Mouse (Mus musculus) intestine, embryonic 14.5 days (tissue): Measurements from ENCODE around the gene Astn2. TPM values are rescaled to one million over a fixed set of nuclear protein-coding genes. Genes with fewer than 3 reads are reported as not detected.

Experiments used
- ATAC-seq: fragments of 200-750 bp; cut with Nextera tagmentation; replicated peaks from 2 replicates; pipeline ENCODE4 v1.8.0; 2017; ENCODE audit warnings: low read depth, moderate number of reproducible peaks, moderate TSS enrichment, moderate library complexity; ENCODE audit not compliant: low FRiP score, low TSS enrichment
- DNase-seq: peaks from one replicate; pipeline ENCODE4 v3.0.0-alpha.2; 2018; ENCODE audit warnings: low spot score
- H3K27ac ChIP-seq: fragments of 300-500 bp; sonication (generic); 2 replicates; pipeline ENCODE4 v1.5.1; 2014; ENCODE audit warnings: low read depth, mild to moderate bottlenecking, control low read depth
- H3K27me3 ChIP-seq: fragments of 300-500 bp; sonication (generic); replicated peaks from 2 replicates; pipeline ENCODE4 v1.6.1; 2014; ENCODE audit warnings: low read length, control low read depth; ENCODE audit not compliant: control insufficient read depth, insufficient read depth
- H3K36me3 ChIP-seq: fragments of 300-500 bp; sonication (generic); 2 replicates; pipeline ENCODE4 v1.6.1; 2014; ENCODE audit warnings: low read length, control low read depth; ENCODE audit not compliant: control insufficient read depth, insufficient read depth
- H3K4me1 ChIP-seq: fragments of 300-500 bp; sonication (generic); replicated peaks from 2 replicates; pipeline ENCODE4 v1.6.1; 2014; ENCODE audit warnings: low read length, control low read depth, mixed read lengths; ENCODE audit not compliant: control insufficient read depth, insufficient read depth
- H3K4me2 ChIP-seq: fragments of 300-500 bp; sonication (generic); 2 replicates; pipeline ENCODE4 v1.6.1; 2014; ENCODE audit warnings: low read length
- H3K4me3 ChIP-seq: fragments of 300-500 bp; sonication (generic); 2 replicates; pipeline ENCODE4 v1.5.1; 2014; ENCODE audit warnings: low read depth, low read length, control low read depth, mixed read lengths
- H3K9ac ChIP-seq: fragments of 300-500 bp; sonication (generic); 2 replicates; pipeline ENCODE4 v1.6.1; 2014; ENCODE audit warnings: mild to moderate bottlenecking, low read length
- H3K9me3 ChIP-seq: fragments of 300-500 bp; sonication (generic); 2 replicates; pipeline ENCODE4 v1.6.1; 2016; ENCODE audit warnings: low read length, control low read depth; ENCODE audit not compliant: control insufficient read depth
- WGBS: fragments of 180-500 bp; shearing (Covaris S2); extraction: QIAGEN DNeasy Blood & Tissue Kit; methylation state at CpG from one replicate; pipeline ENCODE4 v1.1.7; 2014; 5-methylcytosine and 5-hydroxymethylcytosine counted together
- polyA plus RNA-seq: library from polyadenylated mRNA; unstranded; fragments of >200 nt; fragmentation: Nextera tagmentation; extraction: Ambion mirVana; gene quantifications from 2 replicates; pipeline ENCODE4 v1.2.1, GENCODE M21; 2014

Astn2 gene
- polyA plus RNA-seq, 1 experiment from 2014 or later = 0.96 TPM

DNA sequence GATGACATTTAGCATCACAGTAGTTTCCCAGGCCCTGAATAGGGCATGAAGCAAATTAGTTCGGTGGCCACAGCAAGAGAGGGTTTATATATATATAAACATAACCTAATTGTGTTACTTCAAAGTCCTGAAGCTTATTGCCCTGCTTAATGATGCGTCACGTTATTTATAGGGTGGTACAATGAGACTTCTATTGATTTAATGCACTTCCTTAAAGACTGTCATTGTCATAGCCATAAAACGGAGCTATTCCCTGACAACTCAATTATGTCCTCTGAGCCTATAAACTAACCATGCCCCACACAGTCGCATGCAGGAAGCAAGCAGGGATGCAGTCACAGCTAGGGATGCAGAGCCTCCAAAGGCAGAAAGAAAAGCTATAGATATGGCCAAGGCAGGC, 761.8 kb downstream of the Astn2 start:
- DNase-seq = no peak
- Histone ChIP-seq H3K36me3 (no peaks in the 10 kb centered on the region), H3K4me2 (no peak overlapping the region), H3K9ac (no peak overlapping the region), H3K4me3 (no peak overlapping the region), H3K27me3 (no peaks in the 10 kb centered on the region), H3K27ac (no peak overlapping the region), H3K9me3 (peaks cover 6% of the 10 kb centered on the region; the same call in 1 of the 2 replicates), H3K4me1 (no peaks in the 10 kb centered on the region)
- WGBS = 37% methylated on average over 5 of the region's 5 CpGs
- ATAC-seq = no peak

DNA sequence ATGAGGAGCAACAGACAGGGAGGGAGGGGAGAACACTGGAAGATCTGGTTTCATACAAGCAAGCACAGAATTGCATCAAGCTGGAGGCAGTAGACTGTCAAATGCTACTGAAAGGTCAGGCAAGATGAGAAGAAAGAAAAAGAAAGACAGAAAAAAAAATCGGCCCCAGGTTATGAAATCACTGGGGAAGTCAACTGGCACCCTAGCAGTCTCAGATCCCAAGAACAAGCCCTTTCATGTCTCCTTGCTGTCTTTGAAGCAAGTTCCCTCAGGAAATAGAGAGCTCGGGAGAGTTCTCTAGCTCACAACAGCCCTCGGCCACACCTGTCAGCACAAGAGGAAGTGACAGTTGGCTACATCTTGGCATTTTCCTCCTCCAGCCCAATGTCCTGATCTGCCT, 766.2 kb downstream of the Astn2 start:
- Histone ChIP-seq H3K27me3 (no peaks in the 10 kb centered on the region), H3K27ac (no peak overlapping the region), H3K9me3 (peaks cover 6% of the 10 kb centered on the region; the same call in 1 of the 2 replicates), H3K4me1 (no peaks in the 10 kb centered on the region), H3K36me3 (no peaks in the 10 kb centered on the region), H3K9ac (no peak overlapping the region), H3K4me3 (no peak overlapping the region), H3K4me2 (no peak overlapping the region)
- ATAC-seq (no peak), DNase-seq (no peak)
- 82% methylated on average over 3 of the region's 3 CpGs for WGBS

DNA sequence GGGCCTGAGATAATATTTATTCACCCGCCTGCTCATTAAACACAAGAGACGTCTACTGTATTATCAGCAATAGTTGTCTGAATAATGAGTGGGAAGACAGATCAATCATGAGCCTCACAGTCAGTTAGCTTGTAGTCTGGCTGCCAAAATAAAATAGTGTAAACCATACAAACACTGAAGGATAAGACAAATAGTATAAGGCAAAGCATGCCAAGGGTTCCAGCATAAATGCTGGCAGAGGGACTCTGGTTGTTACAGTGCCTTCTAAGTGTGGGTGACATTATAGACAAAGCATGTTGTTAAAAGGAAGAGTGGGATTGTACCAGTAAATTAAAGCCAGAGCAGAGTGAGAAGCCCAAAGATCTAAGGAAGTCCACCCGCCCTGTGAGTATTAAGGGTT, 784.3 kb downstream of the Astn2 start:
- Histone ChIP-seq H3K9ac (no peak overlapping the region), H3K4me2 (no peak overlapping the region), H3K9me3 (no peaks in the 10 kb centered on the region), H3K27ac (no peak overlapping the region), H3K36me3 (peaks cover 36% of the 10 kb centered on the region), H3K4me1 (no peaks in the 10 kb centered on the region), H3K4me3 (no peak overlapping the region), H3K27me3 (no peaks in the 10 kb centered on the region)
- WGBS = 80% methylated on average over 3 of the region's 3 CpGs
- DNase-seq (no peak), ATAC-seq (no peak)

DNA sequence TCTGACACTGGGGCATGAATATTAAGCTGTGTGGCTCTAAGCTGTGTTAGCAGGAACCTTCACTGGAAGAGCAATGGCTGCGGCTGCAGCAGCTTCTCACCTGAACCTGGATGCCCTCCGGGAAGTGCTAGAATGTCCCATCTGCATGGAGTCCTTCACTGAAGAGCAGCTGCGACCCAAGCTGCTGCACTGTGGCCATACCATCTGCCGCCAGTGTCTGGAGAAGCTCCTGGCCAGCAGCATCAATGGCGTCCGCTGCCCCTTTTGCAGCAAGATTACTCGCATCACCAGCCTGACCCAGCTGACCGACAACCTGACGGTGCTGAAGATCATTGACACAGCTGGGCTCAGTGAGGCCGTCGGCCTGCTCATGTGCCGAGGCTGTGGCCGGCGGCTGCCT, 791.3 kb downstream of the Astn2 start:
- H3K27me3 ChIP-seq = no peaks in the 10 kb centered on the region
- no peak overlapping the region for H3K9ac ChIP-seq
- H3K36me3 ChIP-seq = peaks cover 45% of the 10 kb centered on the region
- H3K4me2 ChIP-seq = no peak overlapping the region
- ATAC-seq (no peak), DNase-seq (no peak)
- WGBS = 96% methylated on average over 14 of the region's 14 CpGs
- no peak overlapping the region for H3K4me3 ChIP-seq
- H3K4me1 ChIP-seq = no peaks in the 10 kb centered on the region; the same call in 1 of the 2 replicates
- no peak overlapping the region for H3K27ac ChIP-seq
- no peaks in the 10 kb centered on the region for H3K9me3 ChIP-seq

DNA sequence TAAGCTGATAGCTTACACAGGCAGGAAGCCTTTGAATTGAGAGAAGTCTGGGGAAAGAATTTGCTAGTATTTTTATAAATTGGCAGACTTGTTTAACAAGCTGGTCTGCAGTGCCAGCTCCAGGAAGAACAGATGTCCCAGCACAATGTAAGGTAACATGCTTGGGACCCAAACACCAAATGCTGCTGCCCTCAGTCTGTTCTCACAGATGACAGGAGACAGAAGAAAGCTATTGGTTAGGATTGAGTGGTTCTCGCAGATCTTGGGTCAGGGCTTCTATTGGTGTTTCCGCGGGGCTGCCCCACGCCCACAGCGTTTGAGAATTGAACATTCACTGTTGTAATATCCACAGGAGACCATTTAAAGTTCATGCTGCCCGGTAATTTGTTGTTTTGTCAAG, 793.5 kb downstream of the Astn2 start:
- Histone ChIP-seq H3K9me3 (no peaks in the 10 kb centered on the region), H3K36me3 (peaks cover 36% of the 10 kb centered on the region), H3K27me3 (no peaks in the 10 kb centered on the region), H3K4me1 (peaks cover 10% of the 10 kb centered on the region), H3K4me3 (no peak overlapping the region), H3K27ac (no peak overlapping the region), H3K9ac (no peak overlapping the region), H3K4me2 (no peak overlapping the region)
- WGBS = 84% methylated on average over 6 of the region's 6 CpGs
- no peak for DNase-seq
- ATAC-seq = no peak

DNA sequence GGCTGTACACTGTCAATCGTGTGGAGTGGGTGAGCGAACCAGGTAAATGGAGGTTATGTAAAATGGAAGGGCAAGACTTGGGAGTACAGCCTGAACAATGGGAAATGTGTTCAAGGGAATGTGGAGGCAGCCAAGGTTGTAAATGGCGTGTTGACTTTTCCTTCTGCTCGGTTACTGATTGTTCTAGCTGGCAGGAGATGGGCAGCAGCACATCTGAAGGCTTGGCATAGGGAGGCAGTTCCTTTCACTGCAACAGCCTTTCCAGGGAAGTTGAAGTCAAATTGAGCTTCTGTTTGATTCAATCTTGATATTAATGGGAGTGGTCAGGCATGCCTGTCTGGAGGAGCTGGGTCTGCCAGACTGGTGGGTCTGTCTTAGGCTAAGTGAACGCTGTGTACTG, 794.1 kb downstream of the Astn2 start:
- Histone ChIP-seq H3K4me2 (no peak overlapping the region), H3K27me3 (no peaks in the 10 kb centered on the region), H3K4me3 (no peak overlapping the region), H3K9ac (no peak overlapping the region), H3K4me1 (peaks cover 13% of the 10 kb centered on the region), H3K9me3 (no peaks in the 10 kb centered on the region), H3K36me3 (peaks cover 30% of the 10 kb centered on the region), H3K27ac (no peak overlapping the region)
- DNase-seq (no peak), ATAC-seq (no peak)
- 74% methylated on average over 5 of the region's 5 CpGs for whole genome bisulfite sequencing

DNA sequence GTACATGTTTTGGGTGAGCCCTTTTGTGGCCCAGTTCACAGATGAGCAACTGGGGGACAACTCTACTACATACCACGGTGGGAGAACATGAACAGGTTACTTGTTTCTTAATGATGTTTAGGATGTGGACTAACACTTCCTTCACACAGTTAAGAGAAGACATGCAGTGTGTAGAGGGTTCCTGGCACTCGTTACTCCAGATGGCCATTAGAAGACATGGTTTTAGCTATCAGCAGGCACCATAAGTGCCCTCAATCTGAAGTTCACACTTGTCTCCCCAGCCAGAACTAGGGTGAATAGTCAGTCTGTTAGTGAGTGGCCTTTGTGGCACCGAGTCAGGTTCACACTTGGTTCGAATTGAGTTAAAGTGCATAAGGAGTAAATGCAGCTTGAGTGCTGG, 796.3 kb downstream of the Astn2 start:
- DNase-seq = no peak
- H3K27ac ChIP-seq = 0 out of 2 replicates have a peak overlapping the region, but pooled peaks have one; percentile 10
- no peaks in the 10 kb centered on the region for H3K9me3 ChIP-seq
- ATAC-seq = no peak
- H3K27me3 ChIP-seq = no peaks in the 10 kb centered on the region
- no peak overlapping the region for H3K9ac ChIP-seq
- H3K4me1 ChIP-seq = peaks cover 17% of the 10 kb centered on the region
- WGBS = 90% methylated on average over 4 of the region's 4 CpGs
- peaks cover 8% of the 10 kb centered on the region for H3K36me3 ChIP-seq
- no peak overlapping the region for H3K4me2 ChIP-seq
- no peak overlapping the region for H3K4me3 ChIP-seq

DNA sequence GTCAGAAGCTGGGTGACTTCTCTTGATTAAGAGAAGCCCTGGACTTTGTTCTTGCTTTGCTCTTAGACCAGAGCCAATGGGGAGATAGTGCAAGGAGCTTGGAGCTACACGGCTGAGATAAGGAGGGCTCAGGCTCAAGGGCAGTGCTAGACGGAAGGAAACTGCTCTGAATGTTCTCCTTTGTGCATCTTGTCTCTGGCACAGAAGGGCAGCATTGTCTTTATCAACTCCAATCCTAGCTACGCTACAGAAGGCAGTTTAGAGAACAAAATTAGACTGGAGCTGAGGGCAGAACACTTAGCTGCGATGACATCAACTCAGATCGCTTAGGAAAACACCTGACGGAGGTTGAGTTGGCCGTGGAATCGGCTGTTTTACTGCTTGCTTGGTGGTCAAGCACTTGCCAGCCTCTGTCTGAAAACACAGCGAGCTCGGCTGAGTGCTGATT, 797.2 kb downstream of the Astn2 start:
- DNase-seq (peak; percentile 54), ATAC-seq (peak; percentile 49)
- Histone ChIP-seq H3K4me2 (peak overlapping the region; percentile 53), H3K9me3 (no peaks in the 10 kb centered on the region), H3K27me3 (no peaks in the 10 kb centered on the region), H3K4me3 (no peak overlapping the region), H3K9ac (no peak overlapping the region), H3K27ac (peak overlapping the region; percentile 10; the same call in 1 of the 2 replicates), H3K36me3 (no peaks in the 10 kb centered on the region), H3K4me1 (peaks cover 17% of the 10 kb centered on the region)
- WGBS = 65% methylated on average over 10 of the region's 10 CpGs

DNA sequence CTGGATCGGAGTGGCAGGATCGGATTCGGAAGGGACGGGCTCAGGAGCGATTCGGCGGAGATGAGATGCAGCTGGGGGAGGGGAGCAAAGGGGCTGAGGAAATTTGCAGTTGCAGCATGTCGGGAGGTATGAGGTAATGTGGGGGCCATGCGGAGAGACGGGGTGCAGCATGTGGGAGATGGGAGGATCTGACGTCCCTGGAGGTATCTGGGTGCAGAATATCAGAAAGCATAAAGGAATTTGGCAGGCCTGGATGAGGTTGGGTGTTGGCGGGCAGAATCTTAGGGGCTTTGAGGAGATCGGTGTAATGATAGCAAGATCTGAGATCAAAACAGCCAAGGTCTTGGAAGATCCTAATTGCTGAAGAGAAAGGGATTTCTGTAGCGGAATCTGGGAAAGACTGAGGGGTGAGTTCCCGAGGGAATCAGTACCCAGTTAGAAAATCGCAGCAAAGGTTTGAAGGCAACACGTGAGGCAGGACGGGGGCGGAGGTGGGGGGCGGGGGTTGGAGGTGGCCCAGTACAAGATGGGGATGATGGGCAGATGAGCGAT, 799.2 kb downstream of the Astn2 start:
- WGBS = under 1% methylated on average over 21 of the region's 21 CpGs
- peaks cover 17% of the 10 kb centered on the region for H3K4me1 ChIP-seq
- H3K27ac ChIP-seq = 0 out of 2 replicates have a peak overlapping the region, but pooled peaks have one; percentile 29
- peak overlapping the region; percentile 68 for H3K4me3 ChIP-seq
- ATAC-seq (peak; percentile 77), DNase-seq (no peak)
- no peaks in the 10 kb centered on the region for H3K36me3 ChIP-seq
- H3K4me2 ChIP-seq = peak overlapping the region; percentile 53
- no peaks in the 10 kb centered on the region for H3K27me3 ChIP-seq
- H3K9ac ChIP-seq = peak overlapping the region; percentile 65
- no peaks in the 10 kb centered on the region for H3K9me3 ChIP-seq
